Mouse (Mus musculus): ENCODE data around the gene Gm17416. TPM values are rescaled to one million over a fixed set of nuclear protein-coding genes. Genes with fewer than 3 reads are reported as not detected.
A peak's percentile ranks its signal among the peaks of the same experiment; 100 is the strongest.

Gene Gm17416
- not detected for total RNA-seq (2021)
- long read RNA-seq, experiment 1, result 0 reads
- long read RNA-seq, experiment 2, result 0 reads

DNA sequence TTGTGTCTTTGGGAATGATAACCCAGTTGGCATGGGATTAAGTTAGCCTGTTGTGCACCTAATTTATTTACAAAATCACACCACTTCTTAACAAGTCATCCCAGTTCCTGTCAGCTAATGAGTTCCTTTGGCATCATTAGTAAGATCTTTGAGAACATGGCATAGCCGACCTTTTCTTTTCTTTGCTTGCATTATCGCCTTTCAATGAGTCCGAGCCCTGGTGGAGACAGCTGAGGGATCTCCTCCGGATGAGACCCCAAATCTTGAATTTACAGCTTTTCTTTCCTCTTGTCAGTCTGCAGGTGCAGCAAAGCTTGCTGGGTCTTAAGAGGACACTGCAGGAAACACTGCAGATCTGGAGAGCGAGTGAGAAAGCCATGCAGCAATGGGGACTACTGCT, at the start of gene Gm17416:
Gene Gm17416 (plus strand): TSS at position 301 of the 400 bp plus-strand sequence.
- no peak for DNase-seq (ENCODE audit: low spot score in 2 of 2)

DNA sequence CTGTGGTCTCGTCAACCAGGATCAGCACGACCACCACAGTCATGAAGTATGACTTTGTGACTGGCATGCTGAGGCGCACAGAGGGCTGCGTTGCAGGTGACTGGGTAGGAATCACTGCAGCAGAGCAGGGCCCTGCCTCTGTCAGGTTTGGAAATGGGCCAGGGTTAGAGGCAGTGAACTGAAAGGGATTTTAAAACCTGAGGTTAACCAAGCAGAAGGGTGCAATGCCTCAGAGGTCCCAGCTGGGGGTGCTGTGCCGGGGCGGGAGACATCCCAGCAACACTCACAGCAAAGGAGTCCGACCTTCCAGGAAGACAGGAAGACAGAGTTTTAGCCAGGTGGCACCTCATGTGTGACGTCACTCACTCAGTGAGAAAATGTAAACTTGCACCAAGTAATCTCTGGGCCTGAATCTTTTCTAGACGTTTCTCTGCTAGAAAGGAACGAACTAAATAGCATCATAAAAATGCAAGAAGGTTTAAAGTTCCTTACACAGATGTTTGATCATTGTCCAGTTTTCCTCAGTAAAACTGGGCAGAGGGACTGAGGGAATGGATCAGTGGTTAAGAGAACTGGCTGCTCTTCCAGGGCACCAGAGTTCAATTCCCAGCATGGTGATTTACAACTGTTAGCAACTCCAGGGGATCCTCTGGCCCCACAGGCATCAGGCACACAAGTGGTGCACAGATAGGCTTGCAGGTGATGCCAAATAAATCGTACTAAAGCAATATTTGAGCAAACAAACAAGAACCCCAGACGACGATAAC, 29.0 kb upstream of the Gm17416 start, which contains the start of gene Defb29:
Gene Defb29 (minus strand): TSS at position 155 of the 767 bp plus-strand sequence.
- no peak for DNase-seq (ENCODE audit: low spot score in 2 of 2)

DNA sequence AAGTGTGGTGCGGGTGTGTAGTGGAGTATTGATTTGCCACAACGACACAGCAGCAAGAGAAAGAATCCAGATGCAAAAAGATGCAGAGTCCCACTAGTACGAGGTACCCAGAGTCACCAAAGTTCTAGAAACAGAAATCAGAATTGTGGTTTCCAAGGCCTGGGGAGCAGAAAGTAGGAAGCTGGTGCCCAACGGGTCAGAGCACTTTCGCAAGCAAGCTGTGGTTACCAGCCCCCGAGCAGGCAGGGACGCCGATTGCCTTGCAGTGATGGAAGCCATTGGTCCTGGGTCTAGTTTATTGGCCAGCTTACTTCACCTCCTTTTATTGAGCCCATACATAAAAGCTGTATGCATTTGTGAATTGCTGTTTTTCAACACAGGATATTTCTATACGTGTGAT, 27.2 kb upstream of the Gm17416 start:
- DNase-seq (ENCODE audit: low spot score in 2 of 2), result no peak

DNA sequence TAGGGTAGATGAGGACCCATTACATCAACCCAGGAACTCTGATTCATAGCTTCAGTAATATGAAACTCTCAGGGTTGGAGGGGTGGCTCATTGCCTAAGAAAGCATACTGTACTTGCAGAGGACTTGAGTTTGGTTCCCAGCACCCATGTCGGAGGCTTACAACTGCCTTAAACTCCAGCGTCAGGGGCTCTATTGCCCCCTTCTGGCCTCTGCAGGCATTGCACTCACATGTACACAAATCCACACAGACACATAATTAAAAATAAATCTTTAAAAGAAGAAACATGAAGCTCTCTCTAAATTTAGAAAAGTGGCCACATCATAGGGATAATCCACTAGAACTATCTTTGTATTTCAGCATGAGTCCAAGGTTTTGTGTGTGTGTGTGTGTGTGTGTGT, 26.2 kb upstream of the Gm17416 start:
- DNase-seq (ENCODE audit: low spot score in 2 of 2), result no peak

DNA sequence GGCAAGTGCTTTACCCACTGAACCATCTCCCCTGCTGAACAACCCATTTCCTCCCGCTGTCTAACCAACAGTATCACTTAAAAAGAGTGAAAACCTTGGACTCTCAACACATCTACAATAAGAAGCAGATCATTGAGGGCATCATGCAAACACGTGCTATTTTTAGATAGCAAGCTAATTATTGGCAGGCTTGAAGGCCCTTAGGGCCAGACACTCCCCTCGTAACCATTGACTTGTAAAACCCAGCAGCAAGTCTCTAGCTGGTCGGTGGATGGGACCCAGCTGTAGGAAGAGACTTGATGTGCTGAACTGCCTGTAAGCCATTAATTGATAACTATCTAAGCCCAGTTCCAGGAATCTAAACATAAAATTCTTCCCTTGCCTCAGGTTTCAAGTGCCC, 25.7 kb upstream of the Gm17416 start:
- no peak for DNase-seq (ENCODE audit: low spot score in 2 of 2)

DNA sequence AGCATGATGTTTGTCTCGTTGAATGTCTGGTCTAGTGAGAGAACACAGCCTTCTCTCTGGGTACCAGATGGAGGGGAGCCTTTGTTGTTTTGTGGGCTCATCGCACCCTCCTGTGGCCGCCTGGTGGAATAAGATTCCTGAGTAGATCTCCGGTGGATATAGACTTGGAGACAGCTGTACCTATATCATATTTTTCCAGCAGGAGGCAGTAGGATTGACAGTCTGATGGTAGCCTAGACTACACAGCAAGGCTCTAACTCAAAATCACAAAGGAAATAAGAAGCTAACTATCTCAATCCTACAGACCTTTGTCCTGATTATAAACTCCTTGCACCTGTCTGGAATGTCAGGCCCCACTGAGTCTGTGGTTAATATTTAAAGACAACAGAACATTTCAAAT, 24.4 kb upstream of the Gm17416 start:
- peak; percentile 50 to 85 for DNase-seq (ENCODE audit: low spot score in 2 of 2)

DNA sequence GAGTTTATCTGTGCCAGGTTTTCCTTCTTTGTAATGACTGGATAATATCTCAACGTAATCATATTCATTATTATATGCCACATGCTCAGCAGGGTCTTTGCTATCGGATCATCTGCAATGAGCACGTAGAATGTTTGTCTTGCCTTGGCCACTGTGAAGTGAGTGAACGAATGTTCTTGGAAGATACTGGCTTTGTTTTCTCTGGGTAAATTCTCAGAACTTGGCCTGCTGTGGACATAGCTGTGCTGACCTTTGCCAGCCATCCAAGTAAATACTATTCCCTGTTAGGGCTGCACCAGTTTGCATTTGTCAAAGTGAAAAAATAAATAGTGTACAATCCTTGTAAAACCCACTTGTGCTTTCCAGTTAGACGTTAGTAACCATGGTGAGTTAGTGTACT, 21.0 kb upstream of the Gm17416 start:
- no peak for DNase-seq (ENCODE audit: low spot score in 2 of 2)

DNA sequence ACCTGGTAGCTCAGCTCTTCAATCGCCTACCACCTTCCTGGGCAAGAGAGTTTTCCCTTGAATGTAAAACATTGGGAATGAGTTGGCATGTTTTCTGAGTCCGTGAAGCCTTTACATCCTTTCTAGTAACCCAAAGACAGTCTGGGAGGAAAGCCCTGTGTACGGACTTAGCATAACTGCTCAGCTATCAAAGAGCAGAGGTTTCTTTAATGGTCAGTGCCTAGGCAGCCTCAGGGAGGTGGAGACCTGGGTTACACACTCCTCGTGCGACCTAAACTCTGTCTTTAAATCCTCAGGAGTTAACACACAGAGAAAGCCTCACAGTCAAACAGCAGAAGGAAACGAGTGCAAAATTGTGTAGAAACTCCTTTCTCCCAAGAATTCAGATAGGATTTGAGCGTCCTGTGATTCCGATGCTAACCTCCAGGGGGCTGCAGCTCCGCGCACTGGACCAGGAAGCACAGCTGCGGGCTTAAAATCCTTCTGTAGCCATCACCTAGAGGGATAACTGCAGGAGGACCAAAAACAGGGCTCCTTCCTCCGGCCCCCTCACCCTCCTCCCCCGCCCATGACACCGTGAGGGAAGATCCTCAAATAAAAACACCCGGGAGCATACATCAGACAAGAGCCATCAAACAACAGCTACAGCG, 15.2 kb upstream of the Gm17416 start:
- peak; percentile 43 to 70 for DNase-seq (ENCODE audit: low spot score in 2 of 2)

DNA sequence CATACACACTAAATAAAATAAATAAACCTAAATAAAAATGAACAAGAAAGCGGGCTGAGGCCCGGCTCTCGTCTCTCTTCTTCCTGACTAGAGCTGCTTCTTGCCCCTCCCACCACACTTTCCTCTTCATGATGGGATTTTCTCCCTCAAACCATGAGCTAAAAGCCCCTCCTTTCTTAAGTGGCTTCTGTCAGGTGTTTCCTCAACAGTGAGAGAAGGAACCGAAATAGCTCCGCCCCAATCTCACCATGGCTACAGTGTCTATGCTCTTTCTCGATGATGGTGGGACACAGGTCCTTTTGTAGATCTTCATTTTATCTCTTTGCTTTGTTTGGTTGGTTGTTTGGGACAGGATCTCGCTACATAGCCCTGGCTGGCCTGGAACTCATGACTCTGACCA, 12.5 kb upstream of the Gm17416 start:
- DNase-seq (ENCODE audit: low spot score in 2 of 2), result no peak

DNA sequence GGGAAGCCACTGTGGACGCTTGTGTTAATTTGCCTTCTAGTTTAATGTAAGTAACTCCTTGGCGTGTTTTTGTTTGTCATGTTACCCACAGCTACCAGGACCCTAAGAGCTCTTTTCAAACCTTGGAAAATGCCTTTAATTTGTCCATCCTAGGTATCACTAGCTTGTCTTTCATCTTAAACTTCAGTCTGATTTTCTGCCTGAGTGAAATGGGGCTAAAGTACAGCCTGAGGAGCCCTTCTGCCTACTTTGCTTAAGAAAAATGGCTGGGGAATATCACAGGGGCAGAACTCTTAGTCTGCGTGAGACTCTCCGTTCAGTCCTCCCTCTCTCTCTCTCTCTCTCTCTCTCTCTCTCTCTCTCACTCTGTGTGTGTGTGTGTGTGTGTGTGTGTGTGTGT, 743 bp downstream of the Gm17416 start:
- no peak for DNase-seq (ENCODE audit: low spot score in 2 of 2)

DNA sequence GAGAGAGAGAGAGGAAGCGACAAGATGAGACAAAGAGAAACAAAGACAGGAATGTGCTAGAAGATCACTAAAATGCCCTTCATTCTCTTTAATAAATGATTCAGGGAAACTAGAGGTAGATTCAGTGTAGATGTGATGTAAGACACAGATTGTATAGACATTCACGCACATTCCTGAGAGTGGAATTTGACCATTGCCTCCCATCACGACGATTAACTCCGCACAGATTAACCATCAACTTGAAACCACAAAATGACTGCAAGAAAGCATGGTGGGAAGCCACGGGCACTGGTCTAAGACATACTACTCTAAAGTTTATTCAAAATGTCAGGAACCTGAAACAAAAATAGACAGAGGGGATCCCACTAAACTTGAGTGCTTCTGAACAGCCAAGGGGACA, 1.2 kb downstream of the Gm17416 start:
- DNase-seq (ENCODE audit: low spot score in 2 of 2), result no peak

DNA sequence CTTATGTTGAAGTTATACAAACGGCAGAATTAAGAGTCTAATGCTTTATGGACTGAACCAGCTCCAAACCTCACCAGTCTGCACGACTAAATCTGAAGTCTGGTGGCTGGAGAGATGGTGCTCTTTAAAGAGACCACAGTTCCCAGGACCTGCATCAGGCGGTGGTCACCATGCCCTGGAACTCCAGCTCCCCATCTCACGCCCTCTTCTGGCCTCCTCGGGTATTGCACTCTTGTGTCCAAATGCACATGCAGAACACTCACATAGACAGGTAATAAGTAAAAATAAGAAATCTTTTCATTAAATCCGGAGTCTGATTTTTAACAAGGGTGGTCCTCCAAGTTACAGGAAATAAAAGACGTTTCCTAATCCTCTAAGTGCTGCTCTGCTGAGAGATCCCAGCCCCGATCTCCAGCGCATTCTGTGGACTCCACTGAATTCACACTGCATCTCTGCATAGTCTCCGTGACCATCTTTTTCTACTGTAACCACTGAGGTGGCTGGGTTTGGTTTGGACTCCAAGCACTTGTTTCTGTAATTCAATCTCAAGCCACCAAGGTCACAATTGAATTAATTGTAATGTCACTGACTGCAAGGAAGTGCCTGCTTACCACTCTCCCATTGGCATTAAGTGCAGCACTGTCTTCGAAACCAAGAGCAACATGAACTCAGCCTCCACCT, 3.1 kb downstream of the Gm17416 start, which contains the start of gene Defb21:
Gene Defb21 (plus strand): TSS at position 631 of the 681 bp plus-strand sequence.
- DNase-seq (ENCODE audit: low spot score in 2 of 2), result no peak

DNA sequence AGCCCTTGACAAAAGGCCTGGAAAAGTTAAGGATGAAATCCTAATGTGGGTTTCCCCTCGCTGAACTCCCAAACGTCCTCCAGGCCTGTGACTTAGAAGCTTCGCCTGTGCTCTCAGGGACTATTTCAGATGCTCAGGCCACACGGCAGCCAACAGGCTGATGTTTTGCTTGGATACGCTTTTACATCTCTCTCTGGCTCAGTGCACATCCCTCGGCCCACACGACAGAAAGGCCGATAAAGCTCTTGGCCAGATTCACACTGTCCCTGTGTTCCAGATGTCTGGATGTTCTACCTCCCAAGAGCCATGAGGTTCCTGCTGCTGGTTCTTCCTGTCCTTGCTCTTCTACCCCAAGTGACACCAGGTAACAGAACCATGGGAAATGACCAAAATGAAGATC, 4.3 kb downstream of the Gm17416 start:
- DNase-seq (ENCODE audit: low spot score in 2 of 2), result no peak

DNA sequence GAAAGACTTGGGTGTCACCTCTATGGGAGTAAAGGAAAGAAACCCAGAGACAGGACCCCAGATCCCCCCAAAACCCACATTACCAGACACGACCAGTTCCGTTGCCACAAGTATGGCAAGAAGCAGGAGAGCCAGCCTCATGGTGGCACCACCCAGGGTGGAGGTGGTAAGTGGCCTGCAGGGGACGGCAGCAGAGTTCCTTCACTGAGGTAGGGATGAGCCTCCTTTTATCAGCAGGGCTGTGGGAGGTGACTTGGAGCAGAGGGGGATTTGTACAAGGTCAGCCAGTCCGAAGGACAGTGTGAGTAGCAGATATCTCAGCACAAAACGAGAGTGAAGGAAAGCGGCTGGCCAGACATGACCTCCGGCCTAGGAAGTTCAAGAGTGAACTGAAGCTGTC, 11.0 kb downstream of the Gm17416 start, which contains the start of gene Defb19:
Gene Defb19 (minus strand): TSS at position 206 of the 400 bp plus-strand sequence.
- DNase-seq (ENCODE audit: low spot score in 2 of 2), result no peak

DNA sequence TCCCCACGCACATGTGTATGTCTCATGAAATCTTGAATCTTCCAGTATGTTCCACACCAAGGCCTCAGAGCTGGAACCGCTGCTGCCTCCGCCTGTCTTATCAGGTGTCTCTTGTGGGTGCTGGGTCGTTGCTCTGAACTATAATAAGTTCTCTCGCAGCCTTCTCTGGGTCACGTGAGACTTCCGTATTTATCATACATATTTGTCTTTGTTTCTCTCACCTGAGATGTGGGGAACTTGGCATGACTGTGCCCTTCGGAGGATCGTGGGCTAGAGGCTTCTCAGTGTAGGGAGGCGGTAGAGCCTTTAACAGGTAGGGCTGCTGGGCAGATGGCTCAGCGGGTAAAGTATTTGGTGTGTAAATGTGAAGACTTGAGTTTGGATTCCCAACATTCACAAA, 11.5 kb downstream of the Gm17416 start:
- DNase-seq (ENCODE audit: low spot score in 2 of 2), result no peak

DNA sequence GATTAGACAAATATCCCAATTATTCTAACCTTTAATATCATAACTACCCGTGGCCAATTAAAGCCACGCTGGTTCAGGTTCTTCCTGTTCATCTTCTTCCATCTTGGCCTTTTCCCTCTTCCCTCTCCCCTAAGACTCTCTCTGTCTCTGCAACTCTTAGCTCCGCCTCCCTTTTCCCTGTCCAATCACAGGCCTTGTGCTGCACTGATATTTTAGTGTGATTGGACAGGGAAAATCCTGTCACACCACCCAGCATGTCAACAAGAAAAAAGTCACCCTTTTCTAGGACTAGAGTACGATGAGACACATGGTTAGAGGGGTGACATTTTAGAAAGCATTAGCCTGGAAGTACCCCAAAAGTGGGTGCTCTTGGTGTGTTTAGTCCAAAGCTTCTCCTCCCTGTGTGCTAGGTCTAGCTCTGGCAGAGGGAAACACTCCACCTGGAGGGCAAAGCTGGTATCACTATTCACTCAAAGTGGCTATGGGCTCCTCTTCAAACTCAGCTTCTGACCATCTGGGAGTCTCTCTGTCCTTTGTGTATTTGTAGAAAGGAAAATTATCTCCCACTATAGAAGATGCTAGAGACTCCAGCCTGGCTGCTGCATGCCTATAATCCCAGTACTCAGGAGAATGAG, 17.9 kb downstream of the Gm17416 start:
- no peak for DNase-seq (ENCODE audit: low spot score in 2 of 2)

DNA sequence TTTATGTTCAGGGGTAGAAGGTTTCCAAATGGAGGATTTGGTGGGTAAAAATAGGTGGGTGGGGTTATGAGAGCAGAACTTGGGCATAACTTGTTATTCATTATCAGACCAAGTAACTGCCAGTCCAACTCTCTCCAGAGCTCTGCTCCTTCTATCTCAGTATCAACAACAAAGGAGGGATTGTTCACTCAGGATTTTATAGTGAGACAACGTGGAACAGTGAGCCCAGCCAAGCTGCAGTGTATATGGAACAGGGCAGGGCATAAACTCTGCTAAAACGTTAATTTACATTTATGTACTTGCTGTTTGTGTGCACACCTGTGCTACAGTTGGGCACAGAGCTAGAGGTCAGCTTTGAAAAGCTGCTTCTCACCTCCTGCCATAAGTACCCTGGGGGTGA, 19.3 kb downstream of the Gm17416 start:
- no peak for DNase-seq (ENCODE audit: low spot score in 2 of 2)

DNA sequence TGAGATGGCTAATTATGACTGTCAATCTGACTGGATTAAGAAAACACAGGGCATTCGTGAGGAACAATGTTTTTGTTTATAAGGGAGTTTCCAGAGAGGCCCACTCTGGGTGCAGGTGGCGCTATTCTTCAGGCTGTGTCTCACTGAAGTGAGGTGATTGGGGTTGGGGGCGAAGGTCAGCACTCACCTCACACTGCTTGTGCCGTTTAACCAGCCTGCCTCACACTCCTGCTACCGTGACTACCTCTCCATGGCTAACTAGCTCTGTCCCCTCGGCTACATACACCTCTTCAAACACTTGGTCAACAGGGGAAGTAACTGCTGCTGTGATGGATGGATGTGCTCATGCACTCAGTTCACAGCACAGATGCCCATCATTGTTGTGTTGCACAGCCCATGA, 19.9 kb downstream of the Gm17416 start:
- DNase-seq (ENCODE audit: low spot score in 2 of 2), result no peak

DNA sequence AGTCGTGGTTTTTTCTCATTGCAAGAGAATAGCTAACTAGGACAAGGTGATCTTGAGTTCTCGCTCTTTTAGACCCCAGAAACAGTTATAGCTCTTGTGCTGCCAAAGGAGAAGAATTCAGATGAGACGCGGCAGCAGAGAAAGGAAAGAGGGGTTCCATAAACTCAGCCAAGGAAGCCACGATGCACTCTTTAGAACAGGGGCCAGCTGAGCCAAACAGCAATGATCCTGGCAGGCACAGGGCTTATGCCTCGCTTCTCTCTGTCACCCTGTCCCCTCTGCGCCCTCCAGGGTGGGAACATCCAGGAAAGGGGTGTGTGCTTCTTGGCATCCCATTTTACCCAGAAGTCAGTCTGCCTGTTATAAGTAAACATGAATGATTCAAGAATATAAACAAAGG, 30.2 kb downstream of the Gm17416 start, which contains the start of gene Defb45:
Gene Defb45 (minus strand): TSS at position 101 of the 400 bp plus-strand sequence.
- no peak for DNase-seq (ENCODE audit: low spot score in 2 of 2)

DNA sequence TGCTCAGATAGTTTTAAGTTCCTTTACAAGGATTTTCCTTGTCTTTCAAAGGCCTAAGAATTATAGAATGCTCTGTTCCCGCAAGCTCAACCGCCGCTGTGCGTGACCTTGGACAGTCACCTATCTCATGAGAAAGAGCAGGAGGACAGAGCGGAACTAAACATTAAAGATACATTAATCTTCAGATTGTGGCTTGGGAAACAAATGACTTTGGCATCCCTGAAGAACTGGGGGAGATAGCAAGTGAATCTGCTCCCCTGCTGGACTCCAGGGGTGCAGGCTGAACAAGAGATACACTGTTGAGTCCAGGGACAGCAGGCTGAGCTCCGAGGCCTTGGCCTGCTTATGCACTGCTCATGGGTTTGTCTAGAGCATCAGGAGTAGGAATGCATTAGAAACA, 30.9 kb downstream of the Gm17416 start:
- no peak for DNase-seq (ENCODE audit: low spot score in 2 of 2)

DNA sequence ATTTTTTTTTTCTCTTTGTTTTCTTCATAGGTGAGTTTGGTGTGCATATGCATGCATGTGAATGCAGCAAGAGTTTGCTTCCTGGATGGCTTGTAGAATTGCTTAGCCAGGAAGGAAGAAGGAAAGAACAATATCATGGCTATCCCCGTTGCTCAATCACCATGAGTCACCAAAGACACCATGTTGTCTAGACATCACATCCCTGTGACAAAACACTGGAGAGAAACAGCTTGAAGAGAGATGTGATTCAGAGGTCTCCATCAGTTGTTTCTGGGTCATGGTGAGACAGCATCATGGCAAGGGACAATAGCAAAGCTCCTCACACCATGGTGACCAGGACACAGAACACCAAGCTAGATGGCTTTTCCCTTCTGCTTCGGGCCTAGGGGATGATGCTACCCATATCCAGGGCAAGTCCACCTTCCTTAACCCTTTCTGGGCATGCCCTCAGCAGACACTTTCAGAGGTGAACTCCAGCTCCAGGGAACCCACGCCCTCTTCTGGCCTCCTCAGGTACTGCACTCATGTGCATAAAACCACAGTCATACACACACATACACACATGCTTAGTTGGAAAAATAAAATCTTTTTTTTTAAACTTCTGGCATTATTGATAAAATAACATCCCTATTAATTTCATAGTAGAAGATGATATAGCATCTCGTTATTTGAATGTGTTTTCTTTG, 32.3 kb downstream of the Gm17416 start:
- DNase-seq (ENCODE audit: low spot score in 2 of 2), result no peak

Measured in layer of hippocampus, postnatal 14 days (tissue).